Mouse (Mus musculus) frontal cortex, postnatal 25 days (tissue): ENCODE measurements at regions not wholly inside any gene's neighbourhood (a gene's known extent, or its start where the extent isn't known, plus 50 kb on each side); places are given as distances from the start of the nearest gene placed in this dataset.
A peak's percentile ranks its signal among the peaks of the same experiment; 100 is the strongest.

Source experiments
- DNase-seq, 2 experiments: peaks; one replicate each; pipeline ENCODE4 v3.0.0; 2022; ENCODE audit warnings: low spot score in 2 of 2

- no peak for DNase-seq
These were observed 97.4 kb upstream of the Dock11 start for GRCm38 (mm10) chrX:35791273-35791672.

GRCm38 (mm10) chrX:35813206-35813605, 75.4 kb upstream of the Dock11 start:
- DNase-seq = peak; percentile 2 to 8

- peak in 1 of 2 experiments; percentile 3 for DNase-seq
These were observed 54.2 kb upstream of the Dock11 start for GRCm38 (mm10) chrX:35834411-35834810.

- DNase-seq = no peak
These were observed 50.6 kb upstream of the Dock11 start for GRCm38 (mm10) chrX:35838064-35838463.
